Mouse (Mus musculus) myocyte (in vitro differentiated cells): ENCODE measurements around the gene Gpc5. TPM values are rescaled to one million over a fixed set of nuclear protein-coding genes. Genes with fewer than 3 reads are reported as not detected.

Source experiments
- H3K27me3 ChIP-seq: one replicate; pipeline ENCODE4 v1.6.1; 2011; ENCODE audit not compliant: control insufficient read depth, insufficient read depth, insufficient read length
- H3K36me3 ChIP-seq: one replicate; pipeline ENCODE4 v1.6.1; 2011; ENCODE audit not compliant: control insufficient read depth, insufficient read depth
- H3K4me2 ChIP-seq: one replicate; pipeline ENCODE4 v1.6.1; 2011; ENCODE audit warnings: low read depth, control low read depth
- H3K4me3 ChIP-seq: one replicate; pipeline ENCODE4 v1.5.1; 2011; ENCODE audit warnings: mild to moderate bottlenecking, control low read depth, moderate library complexity
- H3K79me2 ChIP-seq: one replicate; pipeline ENCODE4 v1.6.1; 2011; ENCODE audit not compliant: control insufficient read depth, insufficient read depth
- H3ac ChIP-seq: one replicate; pipeline ENCODE4 v1.6.1; 2011; ENCODE audit not compliant: control insufficient read depth, insufficient read length
- CEBPB ChIP-seq: IDR thresholded peaks from 2 replicates; pipeline ENCODE4 v1.6.1; 2011; ENCODE audit warnings: mild to moderate bottlenecking, moderate library complexity; ENCODE audit not compliant: poor library complexity, insufficient read depth, severe bottlenecking
- E2F4 ChIP-seq: IDR thresholded peaks from one replicate; pipeline ENCODE4 v1.6.1; 2011; ENCODE audit warnings: mild to moderate bottlenecking, control low read depth, moderate library complexity; ENCODE audit not compliant: insufficient read depth
- MAX ChIP-seq: IDR thresholded peaks from one replicate; pipeline ENCODE4 v1.6.1; 2011; ENCODE audit warnings: low read depth, mild to moderate bottlenecking, control low read depth
- MYOD1 ChIP-seq, 3 experiments: IDR thresholded peaks; one replicate each; pipeline ENCODE4 v1.6.1; 2011; ENCODE audit warnings: control low read depth in 2 of 3, low read depth in 2 of 3, mild to moderate bottlenecking in 2 of 3, moderate library complexity in 1 of 3; ENCODE audit not compliant: insufficient read length in 2 of 3, control insufficient read depth in 1 of 3
- MYOG ChIP-seq, 3 experiments: IDR thresholded peaks; one replicate each; pipeline ENCODE4 v1.6.1; 2011; ENCODE audit warnings: control low read depth in 2 of 3, low read depth in 2 of 3, mild to moderate bottlenecking in 2 of 3; ENCODE audit not compliant: insufficient read length in 2 of 3, control insufficient read depth in 1 of 3, insufficient read depth in 1 of 3
- POLR2A ChIP-seq: IDR thresholded peaks from one replicate; pipeline ENCODE4 v1.6.1; 2011; ENCODE audit warnings: low read depth, mild to moderate bottlenecking, control low read depth, moderate library complexity; ENCODE audit not compliant: insufficient read length
- POLR2AphosphoS2 ChIP-seq: IDR thresholded peaks from one replicate; pipeline ENCODE4 v1.6.1; 2011; ENCODE audit warnings: low read depth, control low read depth; ENCODE audit not compliant: insufficient read length
- REST ChIP-seq: IDR thresholded peaks from one replicate; pipeline ENCODE4 v1.6.1; 2011; ENCODE audit warnings: mild to moderate bottlenecking, control low read depth, moderate library complexity; ENCODE audit not compliant: insufficient read depth, insufficient read length
- SRF ChIP-seq: IDR thresholded peaks from one replicate; pipeline ENCODE4 v1.6.1; 2011; ENCODE audit warnings: low read depth; ENCODE audit not compliant: control insufficient read depth, insufficient read length
- TCF12 ChIP-seq: IDR thresholded peaks from one replicate; pipeline ENCODE4 v1.6.1; 2011; ENCODE audit warnings: mild to moderate bottlenecking, control low read depth; ENCODE audit not compliant: poor library complexity, insufficient read depth, severe bottlenecking
- TCF3 ChIP-seq: IDR thresholded peaks from one replicate; pipeline ENCODE4 v1.6.1; 2011; ENCODE audit warnings: low read depth, control low read depth; ENCODE audit not compliant: insufficient read length
- USF1 ChIP-seq: IDR thresholded peaks from one replicate; pipeline ENCODE4 v1.6.1; 2011; ENCODE audit warnings: low read depth, mild to moderate bottlenecking, control low read depth, moderate library complexity
- polyA plus RNA-seq: library from polyadenylated mRNA; unstranded; fragments of >200 nt; fragmentation: generic; extraction: Trizol; gene quantifications from one replicate; pipeline ENCODE4 v1.2.1, GENCODE M21; 2012; ENCODE audit warnings: missing spikeins

The Gpc5 gene
- polyA plus RNA-seq, 1 experiment: not detected

GRCm38 (mm10) chr14:116087010-116087409 lies 995.0 kb downstream of the Gpc5 start:
- TF ChIP-seq MYOD1 (IDR thresholded peaks at IDR 0.05; ENCODE audit: control insufficient read depth in 1 of 3, insufficient read length in 2 of 3, low read depth in 2 of 3) (no peak), REST (no peak), MYOG (IDR thresholded peaks at IDR 0.05; ENCODE audit: control insufficient read depth in 1 of 3, insufficient read depth in 1 of 3, insufficient read length in 2 of 3, low read depth in 2 of 3) (no peak), SRF (no peak), TCF3 (no peak), POLR2A (no peak)
- Histone ChIP-seq H3K27me3 (no peaks in the 10 kb centered on the region), H3ac (no peak overlapping the region), H3K4me2 (no peak overlapping the region), H3K79me2 (no peaks in the 10 kb centered on the region), H3K4me3 (no peak overlapping the region), H3K36me3 (no peaks in the 10 kb centered on the region)

- H3ac ChIP-seq: no peak overlapping the region
- no peaks in the 10 kb centered on the region for H3K27me3 ChIP-seq
- no peak overlapping the region for H3K4me2 ChIP-seq
- no peaks in the 10 kb centered on the region for H3K36me3 ChIP-seq
- no peak for TF ChIP-seq TCF3
- no peak for TF ChIP-seq MYOD1 (IDR thresholded peaks at IDR 0.05; ENCODE audit: control insufficient read depth in 1 of 3, insufficient read length in 2 of 3, low read depth in 2 of 3)
- no peak for TF ChIP-seq MAX
- no peak for TF ChIP-seq POLR2AphosphoS2
- no peak for TF ChIP-seq MYOG (IDR thresholded peaks at IDR 0.05; ENCODE audit: control insufficient read depth in 1 of 3, insufficient read depth in 1 of 3, insufficient read length in 2 of 3, low read depth in 2 of 3)
- no peak for TF ChIP-seq REST
- TF ChIP-seq TCF12: no peak
- TF ChIP-seq POLR2A: no peak
- no peak for TF ChIP-seq CEBPB
- no peak for TF ChIP-seq SRF
- no peak for TF ChIP-seq USF1
- TF ChIP-seq E2F4: no peak
- H3K79me2 ChIP-seq: no peaks in the 10 kb centered on the region
- no peak overlapping the region for H3K4me3 ChIP-seq
These were observed 1035.9 kb downstream of the Gpc5 start for GRCm38 (mm10) chr14:116127943-116128342.

GRCm38 (mm10) chr14:116137330-116137729 lies 1045.3 kb downstream of the Gpc5 start:
- Histone ChIP-seq H3ac (no peak overlapping the region), H3K27me3 (no peaks in the 10 kb centered on the region), H3K4me2 (no peak overlapping the region), H3K4me3 (no peak overlapping the region), H3K79me2 (no peaks in the 10 kb centered on the region), H3K36me3 (no peaks in the 10 kb centered on the region)
- TF ChIP-seq TCF3 (no peak), SRF (no peak), TCF12 (no peak), MAX (no peak), REST (no peak)

- Histone ChIP-seq H3K27me3 (no peaks in the 10 kb centered on the region), H3K79me2 (no peaks in the 10 kb centered on the region), H3K36me3 (no peaks in the 10 kb centered on the region), H3K4me3 (no peak overlapping the region), H3K4me2 (no peak overlapping the region), H3ac (no peak overlapping the region)
- no peak for TF ChIP-seq USF1
- no peak for TF ChIP-seq SRF
- no peak for TF ChIP-seq MAX
- TF ChIP-seq TCF3: no peak
- TF ChIP-seq MYOG (IDR thresholded peaks at IDR 0.05; ENCODE audit: control insufficient read depth in 1 of 3, insufficient read depth in 1 of 3, insufficient read length in 2 of 3, low read depth in 2 of 3): no peak
- no peak for TF ChIP-seq POLR2A
- TF ChIP-seq CEBPB: no peak
- TF ChIP-seq MYOD1 (IDR thresholded peaks at IDR 0.05; ENCODE audit: control insufficient read depth in 1 of 3, insufficient read length in 2 of 3, low read depth in 2 of 3): no peak
These were observed 1045.8 kb downstream of the Gpc5 start for GRCm38 (mm10) chr14:116137772-116138171.

- TF ChIP-seq TCF12 (no peak), POLR2A (no peak), POLR2AphosphoS2 (no peak), E2F4 (no peak), MYOG (IDR thresholded peaks at IDR 0.05; ENCODE audit: control insufficient read depth in 1 of 3, insufficient read depth in 1 of 3, insufficient read length in 2 of 3, low read depth in 2 of 3) (no peak), USF1 (no peak), CEBPB (no peak), REST (no peak), SRF (no peak), TCF3 (no peak)
- no peak overlapping the region for H3K4me2 ChIP-seq
- no peaks in the 10 kb centered on the region for H3K36me3 ChIP-seq
- H3K4me3 ChIP-seq: no peak overlapping the region
- no peak overlapping the region for H3ac ChIP-seq
- no peaks in the 10 kb centered on the region for H3K27me3 ChIP-seq
- H3K79me2 ChIP-seq: no peaks in the 10 kb centered on the region
These were observed 1070.6 kb downstream of the Gpc5 start for GRCm38 (mm10) chr14:116162586-116162985.
